Mouse (Mus musculus) MEL (cell line): ENCODE data around the gene Carm1. TPM values are rescaled to one million over a fixed set of nuclear protein-coding genes. Genes with fewer than 3 reads are reported as not detected.

ENCODE experiments used
- DNase-seq: peaks from one replicate; pipeline ENCODE4 v3.0.0; 2011; ENCODE audit warnings: low read depth, low spot score
- H3K27ac ChIP-seq: 2 replicates; pipeline ENCODE4 v1.5.1; 2012; ENCODE audit warnings: low read depth, mild to moderate bottlenecking, control low read depth, low read length, moderate library complexity; ENCODE audit not compliant: control insufficient read depth
- H3K27me3 ChIP-seq, 2 experiments: fragments of 150-350 bp in 1 of 2; sonication (generic) in 1 of 2; 2 replicates each; pipeline ENCODE4 v1.6.1; 2012; ENCODE audit warnings: low read length in 2 of 2, mild to moderate bottlenecking in 2 of 2, improper control_type of control experiment in 1 of 2, moderate library complexity in 1 of 2; ENCODE audit not compliant: insufficient read depth in 2 of 2, control insufficient read depth in 1 of 2
- H3K36me3 ChIP-seq, 2 experiments: 2 replicates each; pipeline ENCODE4 v1.6.1; 2012 to 2014; ENCODE audit warnings: low read length in 2 of 2, improper control_type of control experiment in 1 of 2, inconsistent platforms in 1 of 2, mild to moderate bottlenecking in 1 of 2; ENCODE audit not compliant: insufficient read depth in 2 of 2, control insufficient read depth in 1 of 2
- H3K4me1 ChIP-seq, 2 experiments: fragments of 150-350 bp in 1 of 2; sonication (generic) in 1 of 2; 2 replicates each; pipeline ENCODE4 v1.6.1; 2012; ENCODE audit warnings: low read length in 2 of 2, improper control_type of control experiment in 1 of 2, mild to moderate bottlenecking in 1 of 2; ENCODE audit not compliant: insufficient read depth in 2 of 2, control insufficient read depth in 1 of 2
- H3K4me3 ChIP-seq, 2 experiments: fragments of 150-350 bp in 1 of 2; sonication (generic) in 1 of 2; 2 replicates each; pipeline ENCODE4 v1.5.1; 2012; ENCODE audit warnings: low read depth in 2 of 2, low read length in 2 of 2, mild to moderate bottlenecking in 2 of 2, moderate library complexity in 2 of 2, control low read depth in 1 of 2, improper control_type of control experiment in 1 of 2; ENCODE audit not compliant: control insufficient read depth in 1 of 2, insufficient read depth in 1 of 2
- H3K79me2 ChIP-seq: 2 replicates; pipeline ENCODE4 v1.6.1; 2012; ENCODE audit warnings: mild to moderate bottlenecking, low read length, moderate library complexity; ENCODE audit not compliant: control insufficient read depth, poor library complexity, insufficient read depth
- H3K9ac ChIP-seq: 2 replicates; pipeline ENCODE4 v1.6.1; 2012; ENCODE audit warnings: low read depth, mild to moderate bottlenecking, control low read depth, low read length, moderate library complexity; ENCODE audit not compliant: control insufficient read depth, poor library complexity, severe bottlenecking
- H3K9me3 ChIP-seq: fragments of 150-350 bp; sonication (generic); replicated peaks from 2 replicates; pipeline ENCODE4 v1.6.1; 2012; ENCODE audit warnings: mild to moderate bottlenecking, low read length, improper control_type of control experiment, moderate library complexity; ENCODE audit not compliant: insufficient read depth
- CHD1 ChIP-seq: IDR thresholded peaks from 2 replicates; pipeline ENCODE4 v1.6.1; 2012; ENCODE audit warnings: low read depth, mild to moderate bottlenecking, inconsistent platforms, low read length, improper control_type of control experiment
- E2F4 ChIP-seq: IDR thresholded peaks from 2 replicates; pipeline ENCODE4 v1.6.1; 2011; ENCODE audit warnings: low read depth, low read length, improper control_type of control experiment, borderline replicate concordance
- ELF1 ChIP-seq: IDR thresholded peaks from 2 replicates; pipeline ENCODE4 v1.6.1; 2014; ENCODE audit warnings: low read depth, mild to moderate bottlenecking, inconsistent platforms, low read length, improper control_type of control experiment, moderate library complexity
- EP300 ChIP-seq, 2 experiments: IDR thresholded peaks; 2 replicates each; pipeline ENCODE4 v1.6.1; 2011; ENCODE audit warnings: improper control_type of control experiment in 2 of 2, low read length in 2 of 2, low read depth in 1 of 2, mild to moderate bottlenecking in 1 of 2
- ETS1 ChIP-seq: IDR thresholded peaks from 2 replicates; pipeline ENCODE4 v1.6.1; 2012; ENCODE audit warnings: low read depth, mild to moderate bottlenecking, inconsistent platforms, low read length, improper control_type of control experiment, moderate library complexity
- GATA1 ChIP-seq: IDR thresholded peaks from 2 replicates; pipeline ENCODE4 v1.6.1; 2011; ENCODE audit warnings: low read depth, low read length, improper control_type of control experiment
- HCFC1 ChIP-seq: IDR thresholded peaks from 2 replicates; pipeline ENCODE4 v1.6.1; 2012; ENCODE audit warnings: low read depth, mild to moderate bottlenecking, inconsistent platforms, low read length, improper control_type of control experiment, moderate library complexity
- KAT2A ChIP-seq: conservative IDR thresholded peaks from 2 replicates; pipeline ENCODE4 v1.6.1; 2012; ENCODE audit warnings: low read depth, low read length, improper control_type of control experiment, inconsistent platforms
- MAFK ChIP-seq: IDR thresholded peaks from 2 replicates; pipeline ENCODE4 v1.6.1; 2011; ENCODE audit warnings: low read depth, mild to moderate bottlenecking, low read length, improper control_type of control experiment, borderline replicate concordance
- MAX ChIP-seq: IDR thresholded peaks from 2 replicates; pipeline ENCODE4 v1.6.1; 2011; ENCODE audit warnings: low read length, improper control_type of control experiment
- MAZ ChIP-seq: IDR thresholded peaks from 2 replicates; pipeline ENCODE4 v1.6.1; 2012; ENCODE audit warnings: low read depth, mild to moderate bottlenecking, inconsistent platforms, low read length, improper control_type of control experiment
- MEF2A ChIP-seq: IDR thresholded peaks from 2 replicates; pipeline ENCODE4 v1.6.1; 2014; ENCODE audit warnings: low read depth, mild to moderate bottlenecking, inconsistent platforms, low read length, improper control_type of control experiment; ENCODE audit not compliant: poor library complexity, insufficient replicate concordance, severe bottlenecking; ENCODE audit errors: extremely low read depth
- MXI1 ChIP-seq: IDR thresholded peaks from 2 replicates; pipeline ENCODE4 v1.6.1; 2011; ENCODE audit warnings: mild to moderate bottlenecking, low read depth, low read length, improper control_type of control experiment
- MYB ChIP-seq: IDR thresholded peaks from 2 replicates; pipeline ENCODE4 v1.6.1; 2011; ENCODE audit warnings: mild to moderate bottlenecking, low read depth, low read length, improper control_type of control experiment
- MYC ChIP-seq: IDR thresholded peaks from 2 replicates; pipeline ENCODE4 v1.6.1; 2011; ENCODE audit warnings: low read depth, mild to moderate bottlenecking, low read length, improper control_type of control experiment, moderate library complexity
- NELFE ChIP-seq: IDR thresholded peaks from 2 replicates; pipeline ENCODE4 v1.6.1; 2011; ENCODE audit warnings: low read depth, low read length, improper control_type of control experiment
- NRF1 ChIP-seq: IDR thresholded peaks from 2 replicates; pipeline ENCODE4 v1.6.1; 2014; ENCODE audit warnings: low read depth, mild to moderate bottlenecking, inconsistent platforms, low read length, improper control_type of control experiment, moderate library complexity; ENCODE audit not compliant: poor library complexity, insufficient read depth, severe bottlenecking
- POLR2AphosphoS2 ChIP-seq: IDR thresholded peaks from 2 replicates; pipeline ENCODE4 v1.6.1; 2011; ENCODE audit warnings: low read length, improper control_type of control experiment
- POLR2AphosphoS5 ChIP-seq: IDR thresholded peaks from 2 replicates; pipeline ENCODE4 v1.6.1; 2012; ENCODE audit warnings: low read depth, borderline replicate concordance, mild to moderate bottlenecking, inconsistent platforms, low read length, moderate library complexity, mixed read lengths
- RAD21 ChIP-seq: IDR thresholded peaks from 2 replicates; pipeline ENCODE4 v1.6.1; 2011; ENCODE audit warnings: mild to moderate bottlenecking, low read depth, low read length, improper control_type of control experiment
- RCOR1 ChIP-seq: IDR thresholded peaks from 2 replicates; pipeline ENCODE4 v1.6.1; 2012; ENCODE audit warnings: low read depth, mild to moderate bottlenecking, inconsistent platforms, low read length, improper control_type of control experiment
- SIN3A ChIP-seq: IDR thresholded peaks from 2 replicates; pipeline ENCODE4 v1.6.1; 2012; ENCODE audit warnings: low read length, improper control_type of control experiment, inconsistent platforms
- SMC3 ChIP-seq: IDR thresholded peaks from 2 replicates; pipeline ENCODE4 v1.6.1; 2011; ENCODE audit warnings: low read depth, low read length, improper control_type of control experiment
- TAL1 ChIP-seq: IDR thresholded peaks from 2 replicates; pipeline ENCODE4 v1.6.1; 2012; ENCODE audit warnings: mild to moderate bottlenecking, inconsistent platforms, low read length, moderate library complexity, mixed read lengths
- TBP ChIP-seq: IDR thresholded peaks from 2 replicates; pipeline ENCODE4 v1.8.0; 2011; ENCODE audit warnings: low read depth, low read length, improper control_type of control experiment
- UBTF ChIP-seq: IDR thresholded peaks from 2 replicates; pipeline ENCODE4 v1.6.1; 2012; ENCODE audit warnings: low read depth, mild to moderate bottlenecking, inconsistent platforms, low read length, improper control_type of control experiment, moderate library complexity, borderline replicate concordance; ENCODE audit not compliant: insufficient read depth
- ZC3H11A ChIP-seq: IDR thresholded peaks from 2 replicates; pipeline ENCODE4 v1.6.1; 2012; ENCODE audit warnings: low read depth, mild to moderate bottlenecking, inconsistent platforms, low read length, improper control_type of control experiment
- ZKSCAN1 ChIP-seq: IDR thresholded peaks from 2 replicates; pipeline ENCODE4 v1.6.1; 2012; ENCODE audit warnings: low read depth, mild to moderate bottlenecking, inconsistent platforms, low read length, improper control_type of control experiment, moderate library complexity
- ZMIZ1 ChIP-seq: IDR thresholded peaks from 2 replicates; pipeline ENCODE4 v1.6.1; 2012; ENCODE audit warnings: low read depth, mild to moderate bottlenecking, inconsistent platforms, low read length, improper control_type of control experiment, moderate library complexity
- ZNF384 ChIP-seq: IDR thresholded peaks from 2 replicates; pipeline ENCODE4 v1.6.1; 2012; ENCODE audit warnings: low read depth, mild to moderate bottlenecking, inconsistent platforms, low read length, improper control_type of control experiment
- polyA plus RNA-seq, 2 experiments: library from polyadenylated mRNA; stranded (reverse) in 1 of 2; unstranded in 1 of 2; fragments of >175 nt in 1 of 2; fragments of >200 nt in 1 of 2; gene quantifications; 2 replicates each; pipeline versions ENCODE4 v1.2.1 to v1.2.4; 2012; ENCODE audit warnings: low replicate concordance in 2 of 2, low read depth in 1 of 2; ENCODE audit not compliant: insufficient read length in 2 of 2, insufficient read depth in 1 of 2, missing spikeins in 1 of 2
- total RNA-seq: library from RNA; depleted of rRNA; stranded (reverse); fragments of 300-350 nt; gene quantifications from 2 replicates; pipeline ENCODE4 v1.2.3, GENCODE M21; 2012

Carm1 gene
- total and polyA plus RNA-seq, 3 experiments, result 121 to 423 (median 121) TPM

DNA sequence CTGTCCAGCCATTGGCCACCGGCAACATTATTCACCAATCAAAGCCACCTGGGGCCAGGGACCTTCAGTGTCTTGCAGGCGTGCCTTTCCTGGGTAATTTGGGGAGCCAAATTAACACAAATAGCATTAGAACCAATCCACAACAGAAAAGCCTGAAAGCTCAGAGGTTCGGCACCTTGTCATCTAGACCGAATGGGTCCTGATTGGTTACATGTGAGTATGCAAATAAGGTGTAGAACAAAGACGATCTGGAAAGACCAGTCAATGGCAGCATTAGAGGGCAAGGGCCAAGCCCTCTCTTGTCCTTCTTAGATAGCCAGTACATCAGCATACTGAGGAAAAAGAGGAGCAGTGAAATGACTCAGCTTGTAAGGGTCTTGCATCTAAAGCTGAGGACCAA, 59.2 kb downstream of the Carm1 start:
- no peak for DNase-seq
- H3K36me3 ChIP-seq, result 0 out of 4 replicates have a peak, but pooled peaks cover 0 to 2% of the 10 kb centered on the region in 2 experiments
- H3K4me3 ChIP-seq, result no peak overlapping the region
- no peaks in the 10 kb centered on the region for H3K9me3 ChIP-seq
- peaks cover 5 to 10% of the 10 kb centered on the region in 2 experiments; a peak in 3 of 4 replicates for H3K4me1 ChIP-seq
- no peaks in the 10 kb centered on the region for H3K27me3 ChIP-seq
- H3K9ac ChIP-seq, result no peak overlapping the region
- no peaks in the 10 kb centered on the region for H3K79me2 ChIP-seq
- TF ChIP-seq MYB (no peak), MAX (no peak), MEF2A (no peak), ZKSCAN1 (no peak), NRF1 (no peak), ZNF384 (no peak), NELFE (no peak), KAT2A (no peak), MYC (no peak), RAD21 (no peak), TAL1 (no peak), SIN3A (no peak), MXI1 (no peak), TBP (no peak), POLR2AphosphoS5 (no peak), ZMIZ1 (no peak), RCOR1 (no peak)
- TF ChIP-seq, all 39 proteins: peak for 0
- H3K27ac ChIP-seq, result no peak overlapping the region

DNA sequence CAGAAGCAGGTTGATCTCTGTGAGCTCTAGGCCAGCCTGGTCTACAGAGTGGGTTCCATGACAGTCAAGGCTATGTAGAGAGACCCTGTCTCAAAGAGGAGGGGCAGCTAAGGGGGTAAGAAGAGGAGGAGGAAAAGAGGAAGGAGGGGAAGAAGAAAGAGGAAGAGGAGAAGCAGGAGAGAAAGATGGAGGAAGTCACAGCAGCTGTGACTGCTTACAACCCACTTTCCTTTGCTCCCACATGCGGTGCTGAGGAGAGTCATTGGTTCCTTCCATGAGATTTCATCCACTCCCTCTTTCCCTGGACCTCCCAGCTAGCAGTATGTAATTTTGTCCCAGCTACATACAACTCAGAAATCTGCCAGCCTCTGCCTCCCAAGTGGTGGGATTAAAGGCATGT, 60.0 kb downstream of the Carm1 start:
- Histone ChIP-seq H3K9me3 (no peaks in the 10 kb centered on the region), H3K79me2 (no peaks in the 10 kb centered on the region), H3K4me3 (no peak overlapping the region), H3K4me1 (peaks cover 5 to 10% of the 10 kb centered on the region in 2 experiments; a peak in 3 of 4 replicates), H3K36me3 (0 out of 4 replicates have a peak, but pooled peaks cover 0 to 2% of the 10 kb centered on the region in 2 experiments), H3K27me3 (no peaks in the 10 kb centered on the region), H3K27ac (no peak overlapping the region), H3K9ac (no peak overlapping the region)
- peak; percentile 69 for DNase-seq
- TF ChIP-seq MYB, result no peak
- TF ChIP-seq RAD21, result no peak
- TF ChIP-seq RCOR1, result no peak
- 0 out of 2 replicates have a peak, but pooled peaks have one; percentile 64 for TF ChIP-seq CHD1
- no peak for TF ChIP-seq ZC3H11A
- TF ChIP-seq HCFC1, result peak; percentile 38; the same call in 1 of the 2 replicates
- no peak for TF ChIP-seq E2F4
- no peak for TF ChIP-seq KAT2A
- TF ChIP-seq UBTF, result no peak
- 0 out of 2 replicates have a peak, but pooled peaks have one; percentile 42 for TF ChIP-seq MAFK
- TF ChIP-seq TBP, result 0 out of 2 replicates have a peak, but pooled peaks have one; percentile 23
- peak; percentile 87 for TF ChIP-seq MAZ
- TF ChIP-seq GATA1, result no peak
- TF ChIP-seq POLR2AphosphoS5, result no peak
- peak; percentile 22 to 81; a peak in 3 of 4 replicates for TF ChIP-seq EP300 (IDR thresholded peaks at IDR 0.05; ENCODE audit: low read depth in 1 of 2, low read length in 2 of 2)
- no peak for TF ChIP-seq MXI1
- TF ChIP-seq SMC3, result no peak
- TF ChIP-seq ZNF384, result peak; percentile 44
- 0 out of 2 replicates have a peak, but pooled peaks have one; percentile 23 for TF ChIP-seq ELF1
- no peak for TF ChIP-seq POLR2AphosphoS2
- peak; percentile 53; the same call in 1 of the 2 replicates for TF ChIP-seq MYC
- no peak for TF ChIP-seq ETS1
